Mouse (Mus musculus) cerebellum, postnatal 14 days (tissue): ENCODE measurements around the gene Noxo1.

Experiments
- DNase-seq, 2 experiments: peaks; one replicate each; pipeline ENCODE4 v3.0.0; 2021; ENCODE audit warnings: mixed read lengths in 2 of 2

The Noxo1 gene

DNA sequence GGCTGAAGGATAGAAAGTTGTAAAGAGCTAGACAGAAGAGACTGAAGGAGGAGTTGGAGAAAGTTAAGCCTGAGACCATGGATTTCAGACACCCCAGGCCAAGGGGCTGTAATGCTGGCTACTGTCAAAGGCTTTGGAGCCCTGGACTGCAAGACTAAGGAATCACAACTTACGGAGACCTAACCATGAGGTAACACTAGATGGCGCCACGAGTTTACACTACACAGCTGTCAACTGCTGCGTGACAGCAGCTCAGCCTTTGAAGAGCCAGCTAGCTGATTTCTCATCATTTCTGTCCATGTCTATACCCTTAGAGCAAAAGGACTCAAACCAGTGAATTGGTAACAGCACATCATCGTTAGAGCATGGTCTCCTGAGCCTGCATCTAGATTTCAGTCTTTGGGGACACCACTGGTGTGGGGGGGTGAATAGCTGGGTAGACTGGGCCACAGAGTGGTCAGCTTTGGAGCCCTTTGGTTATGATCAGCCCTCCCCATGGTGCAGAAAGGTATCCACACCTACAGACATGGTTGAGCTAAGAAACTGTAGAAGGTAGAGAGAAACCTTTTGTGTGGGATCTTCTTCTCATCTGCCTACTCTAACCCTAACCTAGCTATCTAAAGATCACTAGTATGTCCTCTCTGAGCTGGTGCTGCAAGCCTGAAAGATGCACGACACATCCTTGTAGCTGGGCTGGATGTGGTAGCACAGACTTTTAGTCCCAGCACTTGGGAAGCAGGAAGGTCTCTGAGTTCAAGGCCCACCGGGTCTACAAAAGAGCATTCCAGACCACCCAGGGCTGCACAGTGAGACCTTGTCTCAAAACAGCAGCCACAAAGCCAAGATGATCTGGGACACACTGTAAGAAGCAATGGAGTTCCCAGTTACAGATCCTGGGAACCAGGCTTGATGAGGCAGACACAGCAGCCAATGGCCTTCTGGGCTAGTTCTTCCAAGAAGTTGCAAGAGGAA, 49.8 kb downstream of the Noxo1 start:
- DNase-seq = peak; percentile 81 to 88

- DNase-seq = no peak
Measured at GRCm38 (mm10) chr17:24746986-24747385, 51.0 kb downstream of the Noxo1 start.
